Mouse (Mus musculus): ENCODE measurements at regions not wholly inside any gene's neighbourhood (a gene's known extent, or its start where the extent isn't known, plus 50 kb on each side); places are given as distances from the start of the nearest gene placed in this dataset.
"Not testable (repeated sequence)": the region's sequence is repeated elsewhere in the genome, so short reads cannot be mapped to it uniquely, and the experiment has no call there.

DNA sequence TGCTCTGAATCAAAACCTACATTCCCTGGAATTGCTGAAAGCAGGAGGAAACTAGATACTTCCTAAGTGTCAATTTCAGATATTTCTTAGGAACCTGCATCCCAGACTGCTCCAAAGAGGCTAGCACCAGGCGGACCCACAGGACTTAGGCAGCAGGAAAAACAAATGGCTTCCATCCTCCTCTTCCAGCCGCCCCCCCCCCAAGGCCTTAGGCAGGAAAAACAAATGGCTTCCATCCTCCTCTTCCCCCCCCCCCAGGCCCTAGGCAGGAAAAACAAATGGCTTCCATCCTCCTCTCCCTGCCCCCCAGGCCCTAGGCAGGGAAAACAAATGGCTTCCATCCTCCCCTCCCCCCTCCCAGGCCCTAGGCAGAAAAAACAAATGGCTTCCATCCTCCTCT, 64.5 kb upstream of the Nap1l2 start:
- DNase-seq (ENCODE audit: inconsistent age in 2 of 2, low spot score in 1 of 2), result no peak

DNA sequence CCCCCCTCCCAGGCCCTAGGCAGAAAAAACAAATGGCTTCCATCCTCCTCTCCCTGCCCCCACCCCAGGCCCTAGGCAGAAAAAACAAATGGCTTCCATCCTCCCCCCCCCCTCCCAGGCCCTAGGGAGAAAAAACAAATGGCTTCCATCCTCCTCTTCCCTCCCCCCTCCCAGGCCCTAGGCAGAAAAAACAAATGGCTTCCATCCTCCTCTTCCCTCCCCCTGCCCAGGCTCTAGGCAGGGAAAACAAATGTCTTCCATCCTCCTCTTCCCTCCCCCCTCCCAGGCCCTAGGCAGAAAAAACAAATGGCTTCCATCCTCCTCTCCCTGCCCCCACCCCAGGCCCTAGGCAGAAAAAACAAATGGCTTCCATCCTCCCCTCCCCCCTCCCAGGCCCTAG, 65.0 kb upstream of the Nap1l2 start:
- DNase-seq (ENCODE audit: inconsistent age in 2 of 2, low spot score in 1 of 2), result not testable (repeated sequence)

DNA sequence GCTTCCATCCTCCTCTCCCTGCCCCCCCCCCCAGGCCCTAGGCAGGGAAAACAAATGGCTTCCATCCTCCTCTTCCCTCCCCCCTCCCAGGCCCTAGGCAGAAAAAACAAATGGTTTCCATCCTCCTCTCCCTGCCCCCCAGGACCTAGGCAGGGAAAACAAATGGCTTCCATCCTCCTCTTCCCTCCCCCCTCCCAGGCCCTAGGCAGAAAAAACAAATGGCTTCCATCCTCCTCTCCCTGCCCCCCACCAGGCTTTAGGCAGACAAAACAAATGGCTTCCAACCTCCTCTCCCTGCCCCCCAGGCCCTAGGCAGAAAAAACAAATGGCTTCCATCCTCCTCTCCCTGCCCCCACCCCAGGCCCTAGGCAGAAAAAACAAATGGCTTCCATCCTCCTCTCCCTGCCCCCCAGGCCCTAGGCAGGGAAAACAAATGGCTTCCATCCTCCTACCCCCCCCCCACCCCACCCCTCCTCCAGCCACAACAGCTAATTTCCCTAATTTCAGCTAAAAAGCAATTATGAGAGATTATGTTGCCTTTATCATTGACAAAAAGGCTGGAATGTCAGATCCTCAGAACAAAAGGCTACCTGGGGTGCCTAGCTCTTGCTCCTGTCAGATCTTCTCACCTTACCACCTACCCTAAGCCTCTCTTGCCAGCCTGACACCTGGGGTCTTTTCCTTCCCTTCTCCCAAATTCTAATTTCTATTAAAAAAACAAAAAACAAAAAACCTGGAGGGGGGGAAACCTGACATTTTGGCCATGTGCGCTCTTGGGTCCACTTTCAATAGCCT, 65.8 kb upstream of the Nap1l2 start:
- DNase-seq (ENCODE audit: inconsistent age in 2 of 2, low spot score in 1 of 2), result not testable (repeated sequence)

- no peak for DNase-seq (ENCODE audit: inconsistent age in 2 of 2, low spot score in 1 of 2)
Measured at GRCm38 (mm10) chrX:103252881-103253280, 66.4 kb upstream of the Nap1l2 start.

DNA sequence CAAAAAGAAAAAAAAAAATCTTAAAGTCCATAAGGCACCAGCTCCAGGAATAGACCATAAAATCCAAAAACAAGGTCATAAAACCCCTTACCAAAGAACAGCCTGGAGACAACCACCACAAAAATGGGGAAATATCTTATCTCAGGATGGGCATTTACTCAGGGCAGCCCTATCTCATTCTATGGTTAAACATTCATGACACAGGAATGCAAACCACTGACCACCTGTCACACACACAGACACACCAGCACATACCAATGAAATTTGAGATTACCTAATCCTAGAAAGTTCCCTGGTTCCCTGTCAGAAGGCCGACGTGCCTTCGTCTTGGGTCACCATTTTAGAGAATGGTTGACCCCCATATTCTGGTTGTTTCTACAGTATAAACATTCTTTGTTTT, 66.3 kb upstream of the Cdx4 start:
- DNase-seq (ENCODE audit: inconsistent age in 2 of 2, low spot score in 1 of 2), result no peak

GRCm38 (mm10) chrX:103259882-103260281, 61.3 kb upstream of the Cdx4 start:
- peak in 1 of 2 experiments; percentile 71 for DNase-seq (ENCODE audit: inconsistent age in 2 of 2, low spot score in 1 of 2)

All from adrenal gland, adult (tissue).